Mouse (Mus musculus): ENCODE measurements around the gene Myo9a. TPM values are rescaled to one million over a fixed set of nuclear protein-coding genes. Genes with fewer than 3 reads are reported as not detected.

The Myo9a gene
- polyA plus RNA-seq, 1 experiment, result 23.8 TPM

DNA sequence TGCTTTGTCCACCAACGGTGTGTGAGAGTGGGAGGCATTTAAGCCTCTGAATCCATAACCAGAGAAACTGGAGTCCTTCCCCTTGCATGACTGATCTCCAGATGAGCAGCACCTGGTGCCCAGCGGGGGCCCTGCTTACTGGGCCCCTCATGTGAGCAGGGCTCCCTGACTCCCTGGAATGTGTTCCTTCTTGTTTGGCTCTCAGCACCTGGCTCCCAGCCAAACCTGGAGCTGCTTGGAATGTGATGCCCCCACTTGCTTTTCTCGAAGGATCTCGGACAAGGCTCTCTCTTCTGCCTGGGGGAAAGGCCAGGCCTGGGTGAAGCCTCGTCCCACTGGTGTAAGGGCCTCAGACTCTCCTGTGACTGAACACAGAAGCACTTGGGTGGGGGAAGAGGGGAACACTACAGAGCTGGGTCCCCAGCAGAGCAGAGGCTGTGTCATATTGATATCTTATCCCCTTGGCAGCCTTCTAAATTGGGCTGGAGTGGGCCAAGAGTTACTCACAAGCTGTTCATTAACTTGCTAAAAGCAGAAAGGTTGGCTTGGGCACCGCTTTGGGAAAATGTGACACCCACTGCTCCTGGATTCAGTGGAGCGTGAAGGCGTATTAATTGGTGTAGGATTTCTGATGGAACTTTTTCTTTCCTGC lies 26.8 kb upstream of the Myo9a start:
- Histone ChIP-seq H3K4me3 (ENCODE audit: insufficient read depth, low read length) (no peak overlapping the region; the same call in 1 of the 2 replicates), H3K27ac (ENCODE audit: insufficient read depth, low read length) (peak overlapping the region; percentile 23; the same call in 1 of the 2 replicates), H3K4me1 (ENCODE audit: control insufficient read depth, insufficient read depth, low read length) (peaks cover 6% of the 10 kb centered on the region; the same call in 1 of the 2 replicates)
- TF ChIP-seq POLR2A (IDR thresholded peaks at IDR 0.05; ENCODE audit: extremely low read depth, insufficient read depth, low read length) (no peak), CTCF (IDR thresholded peaks at IDR 0.05; ENCODE audit: extremely low read depth, insufficient read depth, low read length) (no peak)

- Histone ChIP-seq H3K4me3 (ENCODE audit: insufficient read depth, low read length) (no peak overlapping the region), H3K4me1 (ENCODE audit: control insufficient read depth, insufficient read depth, low read length) (peaks cover 6% of the 10 kb centered on the region; the same call in 1 of the 2 replicates), H3K27ac (ENCODE audit: insufficient read depth, low read length) (no peak overlapping the region)
- TF ChIP-seq CTCF (IDR thresholded peaks at IDR 0.05; ENCODE audit: extremely low read depth, insufficient read depth, low read length) (no peak), POLR2A (IDR thresholded peaks at IDR 0.05; ENCODE audit: extremely low read depth, insufficient read depth, low read length) (no peak)
Observed at GRCm38 (mm10) chr9:59725515-59725914, 25.2 kb upstream of the Myo9a start.

- H3K27ac ChIP-seq (ENCODE audit: insufficient read depth, low read length), result no peak overlapping the region
- TF ChIP-seq CTCF (IDR thresholded peaks at IDR 0.05; ENCODE audit: extremely low read depth, insufficient read depth, low read length) (no peak), POLR2A (IDR thresholded peaks at IDR 0.05; ENCODE audit: extremely low read depth, insufficient read depth, low read length) (no peak)
- H3K4me3 ChIP-seq (ENCODE audit: insufficient read depth, low read length), result no peak overlapping the region
Observed at GRCm38 (mm10) chr9:59727569-59728286, 23.0 kb upstream of the Myo9a start.

GRCm38 (mm10) chr9:59731136-59731535 lies 19.6 kb upstream of the Myo9a start:
- Histone ChIP-seq H3K4me3 (ENCODE audit: insufficient read depth, low read length) (no peak overlapping the region), H3K27ac (ENCODE audit: insufficient read depth, low read length) (no peak overlapping the region), H3K4me1 (ENCODE audit: control insufficient read depth, insufficient read depth, low read length) (no peaks in the 10 kb centered on the region)
- TF ChIP-seq POLR2A (IDR thresholded peaks at IDR 0.05; ENCODE audit: extremely low read depth, insufficient read depth, low read length), result no peak
- no peak for TF ChIP-seq CTCF (IDR thresholded peaks at IDR 0.05; ENCODE audit: extremely low read depth, insufficient read depth, low read length)

More at GRCm38 (mm10) chr9:59727569-59728286, 23.0 kb upstream of the Myo9a start:
- H3K4me1 ChIP-seq (ENCODE audit: control insufficient read depth, insufficient read depth, low read length), result peaks cover 6% of the 10 kb centered on the region; the same call in 1 of the 2 replicates

DNA sequence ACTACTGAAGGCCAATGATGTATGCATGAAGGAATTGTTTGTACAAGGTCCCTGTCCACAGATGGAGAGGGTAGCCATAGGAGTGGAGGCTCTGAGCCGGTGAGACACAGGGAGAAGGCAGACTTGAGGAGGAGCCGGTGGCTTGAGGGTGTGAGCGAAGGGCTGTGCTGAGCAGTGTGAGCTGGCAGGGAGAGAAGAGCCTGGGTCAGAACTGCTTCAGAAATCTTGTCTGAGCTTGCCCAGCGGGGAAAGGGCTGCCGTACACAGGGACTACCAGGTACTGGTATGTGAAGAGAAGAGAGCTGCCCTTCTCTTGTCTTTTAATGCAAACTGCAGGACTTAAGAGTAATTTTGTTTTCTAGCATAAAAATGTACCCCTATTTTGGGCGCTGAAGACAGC lies 17.6 kb upstream of the Myo9a start:
- no peak overlapping the region for H3K4me3 ChIP-seq (ENCODE audit: insufficient read depth, low read length)
- H3K27ac ChIP-seq (ENCODE audit: insufficient read depth, low read length), result no peak overlapping the region
- TF ChIP-seq POLR2A (IDR thresholded peaks at IDR 0.05; ENCODE audit: extremely low read depth, insufficient read depth, low read length) (no peak), CTCF (IDR thresholded peaks at IDR 0.05; ENCODE audit: extremely low read depth, insufficient read depth, low read length) (no peak)
- H3K4me1 ChIP-seq (ENCODE audit: control insufficient read depth, insufficient read depth, low read length), result no peaks in the 10 kb centered on the region

GRCm38 (mm10) chr9:59735394-59735793 lies 15.3 kb upstream of the Myo9a start:
- Histone ChIP-seq H3K4me3 (ENCODE audit: insufficient read depth, low read length) (no peak overlapping the region), H3K4me1 (ENCODE audit: control insufficient read depth, insufficient read depth, low read length) (no peaks in the 10 kb centered on the region), H3K27ac (ENCODE audit: insufficient read depth, low read length) (no peak overlapping the region)
- TF ChIP-seq CTCF (IDR thresholded peaks at IDR 0.05; ENCODE audit: extremely low read depth, insufficient read depth, low read length) (no peak), POLR2A (IDR thresholded peaks at IDR 0.05; ENCODE audit: extremely low read depth, insufficient read depth, low read length) (no peak)

DNA sequence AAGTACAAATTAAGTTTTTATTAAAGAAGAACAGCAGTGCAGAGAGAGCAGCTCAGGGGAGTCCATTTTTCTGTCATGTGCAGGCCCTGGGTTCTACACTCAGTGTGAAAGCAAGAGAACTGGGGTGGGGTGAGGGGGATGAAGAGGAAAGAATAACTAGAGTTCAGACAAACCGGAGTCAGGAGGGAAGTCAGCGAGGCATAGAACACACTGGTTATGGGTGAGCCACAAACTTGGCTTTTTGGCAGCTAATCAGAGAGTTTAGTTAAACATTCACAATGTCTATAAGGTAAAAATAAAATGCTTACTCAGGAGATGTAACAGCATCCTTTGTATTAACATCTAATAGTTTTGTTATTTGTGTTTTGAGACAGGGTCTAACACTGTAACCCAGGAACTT lies 10.1 kb upstream of the Myo9a start:
- no peak overlapping the region for H3K27ac ChIP-seq (ENCODE audit: insufficient read depth, low read length)
- no peak for TF ChIP-seq POLR2A (IDR thresholded peaks at IDR 0.05; ENCODE audit: extremely low read depth, insufficient read depth, low read length)
- TF ChIP-seq CTCF (IDR thresholded peaks at IDR 0.05; ENCODE audit: extremely low read depth, insufficient read depth, low read length), result no peak
- H3K4me3 ChIP-seq (ENCODE audit: insufficient read depth, low read length), result no peak overlapping the region
- no peaks in the 10 kb centered on the region for H3K4me1 ChIP-seq (ENCODE audit: control insufficient read depth, insufficient read depth, low read length)

GRCm38 (mm10) chr9:59743903-59744302 lies 6.8 kb upstream of the Myo9a start:
- Histone ChIP-seq H3K4me3 (ENCODE audit: insufficient read depth, low read length) (no peak overlapping the region), H3K4me1 (ENCODE audit: control insufficient read depth, insufficient read depth, low read length) (no peaks in the 10 kb centered on the region), H3K27ac (ENCODE audit: insufficient read depth, low read length) (no peak overlapping the region)
- TF ChIP-seq POLR2A (IDR thresholded peaks at IDR 0.05; ENCODE audit: extremely low read depth, insufficient read depth, low read length), result no peak
- TF ChIP-seq CTCF (IDR thresholded peaks at IDR 0.05; ENCODE audit: extremely low read depth, insufficient read depth, low read length), result no peak

DNA sequence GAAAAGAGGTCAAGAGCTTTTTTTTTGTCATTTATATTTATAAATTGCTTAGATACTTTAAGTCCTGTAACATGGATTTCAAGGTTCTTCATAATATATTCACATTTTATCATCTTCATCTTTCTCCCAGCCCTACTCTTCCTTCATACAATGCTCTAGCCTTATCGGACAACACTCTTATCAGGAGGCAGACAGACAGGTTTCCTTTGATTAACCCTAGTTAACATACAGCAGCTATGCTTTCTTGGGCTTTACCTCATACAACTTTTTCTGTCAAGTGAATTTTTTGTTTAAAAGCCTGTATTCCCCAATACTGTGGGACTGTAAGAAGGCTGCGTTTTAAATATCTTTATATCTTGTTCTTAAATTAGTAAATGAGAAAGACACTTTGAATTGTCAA lies 2.3 kb upstream of the Myo9a start:
- TF ChIP-seq POLR2A (IDR thresholded peaks at IDR 0.05; ENCODE audit: extremely low read depth, insufficient read depth, low read length), result no peak
- no peak for TF ChIP-seq CTCF (IDR thresholded peaks at IDR 0.05; ENCODE audit: extremely low read depth, insufficient read depth, low read length)
- Histone ChIP-seq H3K4me3 (ENCODE audit: insufficient read depth, low read length) (no peak overlapping the region), H3K4me1 (ENCODE audit: control insufficient read depth, insufficient read depth, low read length) (peaks cover 1% of the 10 kb centered on the region; the same call in 1 of the 2 replicates), H3K27ac (ENCODE audit: insufficient read depth, low read length) (no peak overlapping the region)

DNA sequence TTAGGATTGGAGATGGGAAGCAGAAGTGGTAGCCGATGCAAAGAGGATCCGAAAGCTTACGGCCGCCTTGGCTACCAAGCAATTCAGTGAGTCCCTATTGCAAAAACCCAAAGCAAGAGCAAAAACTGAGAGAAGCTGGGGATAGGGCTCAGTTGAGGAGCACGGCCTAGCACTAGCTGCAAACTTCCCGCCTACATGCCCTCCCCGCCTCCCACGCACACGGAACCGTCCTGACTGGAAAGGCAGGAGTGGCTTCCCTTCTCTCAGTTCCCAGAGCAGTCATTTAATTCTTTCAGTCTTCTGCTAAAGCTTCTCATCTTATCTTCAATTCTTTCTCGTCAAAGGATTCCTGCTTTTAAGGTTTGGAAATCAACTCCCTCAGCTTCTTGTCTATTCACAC lies 1.7 kb upstream of the Myo9a start:
- H3K27ac ChIP-seq (ENCODE audit: insufficient read depth, low read length), result no peak overlapping the region
- H3K4me1 ChIP-seq (ENCODE audit: control insufficient read depth, insufficient read depth, low read length), result peaks cover 3% of the 10 kb centered on the region; the same call in 1 of the 2 replicates
- no peak overlapping the region; the same call in 1 of the 2 replicates for H3K4me3 ChIP-seq (ENCODE audit: insufficient read depth, low read length)
- TF ChIP-seq CTCF (IDR thresholded peaks at IDR 0.05; ENCODE audit: extremely low read depth, insufficient read depth, low read length), result no peak
- TF ChIP-seq POLR2A (IDR thresholded peaks at IDR 0.05; ENCODE audit: extremely low read depth, insufficient read depth, low read length), result no peak

All from cortical plate, adult 2 months (tissue).